Mouse (Mus musculus) skeletal muscle tissue, postnatal 0 days (tissue): ENCODE data around the gene Slc38a1. TPM values are rescaled to one million over a fixed set of nuclear protein-coding genes. Genes with fewer than 3 reads are reported as not detected.

ENCODE experiments used
- polyA plus RNA-seq: library from polyadenylated mRNA; unstranded; fragments of >200 nt; fragmentation: Nextera tagmentation; extraction: Ambion mirVana; gene quantifications from 2 replicates; pipeline ENCODE4 v1.2.1, GENCODE M21; 2015

Gene Slc38a1
- 20.7 and 23.3 TPM in 2 replicates for polyA plus RNA-seq

GRCm38 (mm10) chr15:96642436-96643405 is at the start of gene Slc38a1:
Gene Slc38a1 (minus strand): TSS chr15:96642913.

Other genes starting within 250 kb of the Slc38a1 start
- gene Scaf11, start 182.1 kb downstream of the Slc38a1 start, polyA plus RNA-seq = 38.9 and 42.3 TPM in 2 replicates
- 51.0 and 58.2 TPM in 2 replicates for gene Slc38a2, start 56.8 kb upstream of the Slc38a1 start, polyA plus RNA-seq